ENCODE assay signal across 17 mouse cellular contexts in genomic region chr15:27620475-27621185, GRCm38 (mm10). TPM values are rescaled to one million over a fixed set of nuclear protein-coding genes. Genes with fewer than 3 reads are reported as not detected.
DNase-seq lines count a peak whose midpoint lies in the region; ATAC-seq and TF ChIP-seq lines count a peak whose summit lies in the region.
"Had no signal": no experiment of that assay in that cellular context is flagged by ENCODE, and none has a peak within 500 bp of the region (broad histone marks: within the 10 kb centered on the region; RNA-seq: fewer than 3 reads in every experiment).

No protein-coding gene starts in this region.

- no peak for DNase-seq in heart, postnatal 25 days (ENCODE audit: low spot score)
- DNase-seq in liver, adult 2 months (ENCODE audit: extremely low read depth, low read depth, low spot score): peak; percentile 52
- DNase-seq in liver (no peak), MEL (ENCODE audit: low read depth, low spot score) (peak; percentile 77)
- no peak for DNase-seq in frontal cortex, postnatal 14 days (ENCODE audit: low spot score in 2 of 2)
- DNase-seq: cerebellum, adult 11-12 months; lung, postnatal 14 days; midbrain, embryonic 14.5 days; spleen, adult 18-20 months; thymus, postnatal 14 days had no signal

- H3K9me3 ChIP-seq in heart, embryonic 15.5 days (replicated peaks): no peaks in the 10 kb centered on the region
- no peaks in the 10 kb centered on the region for H3K9me3 ChIP-seq in MEL (replicated peaks; ENCODE audit: insufficient read depth, low read length)
- H3K9me3 ChIP-seq: forebrain, embryonic 10.5 days; limb, embryonic 13.5 days had no signal

- intact Hi-C loops in heart, postnatal 25 days (cut with DNase I): no loop called here

- no peak overlapping the region for H3K4me3 ChIP-seq in heart, embryonic 15.5 days
- no peak overlapping the region for H3K4me3 ChIP-seq in liver, adult 2 months (ENCODE audit: insufficient read depth, low read depth, low read length)
- no peak overlapping the region for H3K4me3 ChIP-seq in MEL (ENCODE audit: control insufficient read depth in 1 of 2, insufficient read depth in 1 of 2, low read depth in 2 of 2, low read length in 2 of 2)
- H3K4me3 ChIP-seq: forebrain, embryonic 10.5 days; left cerebral cortex, adult 2 months; limb, embryonic 13.5 days had no signal

- H3K79me2 ChIP-seq in liver, adult 2 months (ENCODE audit: control insufficient read depth, insufficient read depth, low read length): peaks cover 30% of the 10 kb centered on the region; the same call in 1 of the 2 replicates
- H3K79me2 ChIP-seq in MEL (ENCODE audit: control insufficient read depth, insufficient read depth, low read length, poor library complexity): peaks cover 40% of the 10 kb centered on the region

- H3K4me1 ChIP-seq in heart, embryonic 15.5 days (replicated peaks): peaks cover 50% of the 10 kb centered on the region
- H3K4me1 ChIP-seq in liver, adult 2 months (ENCODE audit: control insufficient read depth, insufficient read depth, low read length): peaks cover 39% of the 10 kb centered on the region
- H3K4me1 ChIP-seq in MEL (ENCODE audit: control insufficient read depth in 1 of 2, insufficient read depth in 2 of 2, low read length in 2 of 2): peaks cover 24 to 31% of the 10 kb centered on the region in 2 experiments
- H3K4me1 ChIP-seq: forebrain, embryonic 10.5 days; limb, embryonic 13.5 days had no signal

- TF ChIP-seq CTCF in liver, adult 2 months (IDR thresholded peaks at IDR 0.05; ENCODE audit: low read depth, low read length): 0 out of 2 replicates have a peak, but pooled peaks have one; percentile 13
- TF ChIP-seq CTCF in MEL (IDR thresholded peaks at IDR 0.05 in 2 of 3, conservative IDR thresholded peaks at IDR 0.05 in 1 of 3; ENCODE audit: control insufficient read depth in 1 of 3, insufficient read depth in 1 of 3, low read depth in 2 of 3, low read length in 3 of 3, poor library complexity in 1 of 3, severe bottlenecking in 1 of 3): 0 out of 6 replicates have a peak, but pooled peaks of 1 of the 3 experiments have one; percentile 19

- no peak for TF ChIP-seq POLR2A in liver, adult 2 months (IDR thresholded peaks at IDR 0.05; ENCODE audit: extremely low read depth, insufficient read depth, low read length)
- TF ChIP-seq POLR2A in MEL (IDR thresholded peaks at IDR 0.05; ENCODE audit: control insufficient read depth in 1 of 2, insufficient read depth in 1 of 2, low read depth in 1 of 2, low read length in 2 of 2, poor library complexity in 1 of 2): no peak

- peaks cover 18% of the 10 kb centered on the region for H3K36me3 ChIP-seq in heart, embryonic 15.5 days
- peaks cover 46% of the 10 kb centered on the region for H3K36me3 ChIP-seq in liver, adult 2 months (ENCODE audit: control insufficient read depth, insufficient read depth, low read length)
- H3K36me3 ChIP-seq in MEL (ENCODE audit: control insufficient read depth in 1 of 2, insufficient read depth in 2 of 2, low read length in 2 of 2): peaks cover 36 to 42% of the 10 kb centered on the region in 2 experiments

- WGBS in heart, embryonic 15.5 days: 78% methylated on average over 6 of the region's 6 CpGs
- WGBS in liver, adult 2 months: 50% methylated on average over 6 of the region's 6 CpGs

- ATAC-seq in heart, embryonic 15.5 days (replicated peaks; ENCODE audit: insufficient number of reproducible peaks, insufficient read depth, low FRiP score, low read depth): no peak
- ATAC-seq in granulocyte monocyte progenitor cell, adult 5-6 weeks (replicated peaks; ENCODE audit: poor library complexity, severe bottlenecking): peak; percentile 56
- ATAC-seq: CD4-positive, CD25-positive, alpha-beta regulatory T cell, adult 4 months had no signal

- H3K27me3 ChIP-seq in heart, embryonic 15.5 days: no peaks in the 10 kb centered on the region
- H3K27me3 ChIP-seq in liver, adult 2 months (ENCODE audit: control insufficient read depth, insufficient read depth, low read length): no peaks in the 10 kb centered on the region
- no peaks in the 10 kb centered on the region for H3K27me3 ChIP-seq in MEL (ENCODE audit: control insufficient read depth in 1 of 2, insufficient read depth in 2 of 2, low read length in 2 of 2)
- H3K27me3 ChIP-seq: limb, embryonic 13.5 days had no signal

- TF ChIP-seq EP300 in MEL (IDR thresholded peaks at IDR 0.05; ENCODE audit: low read depth in 1 of 2, low read length in 2 of 2): peak; percentile 20 to 56; a peak in 2 of 4 replicates

- H3K9ac ChIP-seq in heart, embryonic 15.5 days: no peak overlapping the region
- no peak overlapping the region for H3K9ac ChIP-seq in liver, adult 2 months (ENCODE audit: low read depth, low read length)
- peak overlapping the region; percentile 7; the same call in 1 of the 2 replicates for H3K9ac ChIP-seq in MEL (ENCODE audit: control insufficient read depth, low read depth, low read length, poor library complexity, severe bottlenecking)
- H3K9ac ChIP-seq: hindbrain, embryonic 14.5 days; limb, embryonic 13.5 days had no signal

- no peak for TF ChIP-seq RAD21 in MEL (IDR thresholded peaks at IDR 0.05; ENCODE audit: low read depth, low read length)

- peak overlapping the region; percentile 17; the same call in 1 of the 2 replicates for H3K27ac ChIP-seq in heart, embryonic 15.5 days
- peak overlapping the region; percentile 41 for H3K27ac ChIP-seq in liver, adult 2 months (replicated peaks; ENCODE audit: insufficient read depth, low read depth, low read length)
- peak overlapping the region; percentile 70 for H3K27ac ChIP-seq in MEL (ENCODE audit: control insufficient read depth, low read depth, low read length)
- H3K27ac ChIP-seq: forebrain, embryonic 10.5 days; hindbrain, embryonic 14.5 days; left cerebral cortex, adult 2 months; limb, embryonic 13.5 days had no signal

- no peak overlapping the region for H3K4me2 ChIP-seq in heart, embryonic 15.5 days
- H3K4me2 ChIP-seq: hindbrain, embryonic 14.5 days; limb, embryonic 13.5 days had no signal

TF ChIP-seq in MEL, 35 proteins besides CTCF, POLR2A, EP300 and RAD21:
- TF ChIP-seq HCFC1 (IDR thresholded peaks at IDR 0.05; ENCODE audit: low read depth, low read length): peak; percentile 25; the same call in 1 of the 2 replicates
- TF ChIP-seq MXI1 (IDR thresholded peaks at IDR 0.05; ENCODE audit: low read depth, low read length): peak; percentile 81
- TF ChIP-seq SIN3A (IDR thresholded peaks at IDR 0.05; ENCODE audit: low read length): peak; percentile 72; the same call in 1 of the 2 replicates
- TF ChIP-seq MAFK (IDR thresholded peaks at IDR 0.05; ENCODE audit: borderline replicate concordance, low read depth, low read length): no peak
- 0 out of 2 replicates have a peak, but pooled peaks have one; percentile 45 for TF ChIP-seq TCF12 (IDR thresholded peaks at IDR 0.05; ENCODE audit: low read depth, low read length)
- peak; percentile 63; the same call in 1 of the 2 replicates for TF ChIP-seq ELF1 (IDR thresholded peaks at IDR 0.05; ENCODE audit: low read depth, low read length)
- peak; percentile 78 for TF ChIP-seq ZNF384 (IDR thresholded peaks at IDR 0.05; ENCODE audit: low read depth, low read length)
- peak; percentile 40; the same call in 1 of the 2 replicates for TF ChIP-seq BHLHE40 (IDR thresholded peaks at IDR 0.05; ENCODE audit: borderline replicate concordance, low read depth, low read length)
- no peak for TF ChIP-seq NRF1 (IDR thresholded peaks at IDR 0.05; ENCODE audit: insufficient read depth, low read depth, low read length, poor library complexity, severe bottlenecking)
- no peak for TF ChIP-seq MAZ (IDR thresholded peaks at IDR 0.05; ENCODE audit: low read depth, low read length)
- peak; percentile 52; the same call in 1 of the 2 replicates for TF ChIP-seq RCOR1 (IDR thresholded peaks at IDR 0.05; ENCODE audit: low read depth, low read length)
- TF ChIP-seq ETS1 (IDR thresholded peaks at IDR 0.05; ENCODE audit: low read depth, low read length): peak; percentile 74

RNA-seq across cellular contexts. Expression of gene Otulin, which starts 9.9 kb away (rescaled TPM):
- 24.3 and 24.9 TPM in 2 replicates for polyA plus RNA-seq in heart, embryonic 15.5 days (2015; fragmentation: Nextera tagmentation; extraction: Ambion mirVana)
- total RNA-seq in heart, postnatal 25 days (2021): 10 to 100 TPM; 22.4 to 26.8 TPM
- 29.7 and 33.4 TPM in 2 replicates for total RNA-seq in liver, adult 2 months (2014; rRNA removed)
- polyA plus RNA-seq in liver, adult 2 months (2012; rRNA removed): 49.3 and 58.0 TPM in 2 replicates
- total RNA-seq in MEL (2012; rRNA removed): 64.2 and 65.5 TPM in 2 replicates
- 10 to 100 TPM in 1 of 2 experiments, not detected in 1; 70.6 TPM for polyA plus RNA-seq in MEL (2012; ENCODE audit: insufficient read depth in 1 of 2, insufficient read length in 2 of 2, low read depth in 1 of 2, low replicate concordance in 2 of 2, missing spikeins in 1 of 2)
- 55.0 and 74.2 TPM in 2 replicates for total RNA-seq in granulocyte monocyte progenitor cell, adult 5-6 weeks (2014; fragmentation: Nextera tagmentation)
- 41.3 and 50.3 TPM in 2 replicates for total RNA-seq in granulocyte monocyte progenitor cell, adult 5-6 weeks (2017)

Comparison
In these comparisons a context has a peak if more than half of its experiments do, and no peak if none do; other contexts are left out.
1. DNase-seq: peak in liver, adult 2 months (single experiment) and MEL (single experiment); none in heart, postnatal 25 days (single experiment), liver (single experiment) and frontal cortex, postnatal 14 days (0 of 2).
2. H3K27ac ChIP-seq: peak in every context shown above with its lines; median percentile 70 in MEL; 41 in liver, adult 2 months; 17 in heart, embryonic 15.5 days.